Mouse (Mus musculus) brown adipose tissue, adult 24 weeks (tissue): ENCODE data around the gene Hoxa5. TPM values are rescaled to one million over a fixed set of nuclear protein-coding genes. Genes with fewer than 3 reads are reported as not detected.

Experiments
- H3K27ac ChIP-seq: fragments of 200-500 bp; replicated peaks from 2 replicates; pipeline ENCODE4 v1.5.1; 2012; ENCODE audit warnings: low read depth, mild to moderate bottlenecking, low read length
- H3K4me1 ChIP-seq: fragments of 200-500 bp; 2 replicates; pipeline ENCODE4 v1.6.1; 2012; ENCODE audit warnings: low read length, mixed read lengths; ENCODE audit not compliant: control insufficient read depth, insufficient read depth, insufficient read length
- H3K4me3 ChIP-seq: fragments of 200-500 bp; 2 replicates; pipeline ENCODE4 v1.5.1; 2012; ENCODE audit warnings: low read depth, mild to moderate bottlenecking, low read length, moderate library complexity; ENCODE audit not compliant: insufficient read depth
- polyA plus RNA-seq: library from polyadenylated mRNA; stranded (reverse); fragments of >200 nt; gene quantifications from 2 replicates; pipeline ENCODE4 v1.2.4, GENCODE M21; 2012; ENCODE audit not compliant: missing spikeins, insufficient read depth, insufficient read length

Hoxa5 gene
- polyA plus RNA-seq, 1 experiment = 35.9 TPM

DNA sequence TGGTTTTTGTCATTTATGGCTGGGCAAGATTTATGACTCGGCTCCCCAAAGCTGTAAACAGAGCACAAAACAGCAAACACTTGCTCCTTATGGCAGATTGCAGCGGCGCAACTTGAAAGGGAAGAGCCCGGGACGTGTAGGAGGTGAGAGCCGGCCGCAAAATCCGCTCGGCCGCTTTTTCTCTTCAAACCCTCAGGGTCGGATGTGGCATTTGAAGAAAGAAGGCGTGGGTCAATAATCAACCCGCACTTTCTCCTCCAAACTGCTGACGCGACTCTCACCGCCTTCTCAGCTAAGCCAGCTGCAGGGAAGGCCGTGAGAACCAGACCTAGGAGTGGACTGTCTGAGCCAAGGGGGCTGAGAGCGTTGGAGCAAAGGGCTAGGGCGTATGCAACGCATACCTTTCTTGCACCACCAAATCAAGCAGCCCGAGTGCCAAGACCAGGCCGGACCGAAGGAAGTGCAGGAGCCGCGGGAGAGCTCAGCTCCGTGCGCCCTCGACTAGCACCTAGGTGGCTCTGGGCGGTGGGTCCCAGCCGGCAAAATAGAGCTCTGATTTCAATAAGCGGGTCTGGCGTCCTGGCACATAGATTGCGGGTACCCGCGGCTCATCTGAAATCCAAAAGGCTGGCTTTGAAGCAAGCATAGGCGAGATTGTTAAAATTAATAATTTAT, 27.2 kb downstream of the Hoxa5 start, which contains the start of gene 5730596B20Rik:
Gene 5730596B20Rik, plus strand, starts transcription at position 438 of the 675 bp plus-strand sequence.
- peak within 1 kb of the TSS; percentile 63 for H3K27ac ChIP-seq
- peak within 1 kb of the TSS; percentile 59 for H3K4me3 ChIP-seq
- H3K4me1 ChIP-seq = peaks cover 21% of the 10 kb centered on the region

DNA sequence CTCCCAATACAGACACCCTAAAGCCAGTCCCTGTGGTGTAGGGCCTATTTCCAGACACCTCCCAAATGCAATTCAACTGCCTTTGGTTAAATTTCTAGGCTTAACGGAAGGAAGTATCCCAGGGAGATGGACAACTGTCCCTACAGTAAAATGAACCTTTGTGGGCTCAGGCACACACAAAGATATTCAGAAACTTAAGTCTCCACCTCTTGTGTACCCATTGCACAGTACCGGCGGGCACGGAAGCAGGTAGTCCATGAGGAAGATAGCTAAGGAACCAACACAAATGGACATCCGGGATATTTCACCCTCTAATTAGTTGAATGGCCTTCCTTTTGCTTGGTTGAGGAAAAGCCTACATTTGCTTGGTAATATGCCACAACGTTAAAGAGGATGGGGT, 28.0 kb downstream of the Hoxa5 start:
- H3K4me1 ChIP-seq = peaks cover 23% of the 10 kb centered on the region
- peak overlapping the region; percentile 59 for H3K4me3 ChIP-seq
- H3K27ac ChIP-seq = peak overlapping the region; percentile 63

DNA sequence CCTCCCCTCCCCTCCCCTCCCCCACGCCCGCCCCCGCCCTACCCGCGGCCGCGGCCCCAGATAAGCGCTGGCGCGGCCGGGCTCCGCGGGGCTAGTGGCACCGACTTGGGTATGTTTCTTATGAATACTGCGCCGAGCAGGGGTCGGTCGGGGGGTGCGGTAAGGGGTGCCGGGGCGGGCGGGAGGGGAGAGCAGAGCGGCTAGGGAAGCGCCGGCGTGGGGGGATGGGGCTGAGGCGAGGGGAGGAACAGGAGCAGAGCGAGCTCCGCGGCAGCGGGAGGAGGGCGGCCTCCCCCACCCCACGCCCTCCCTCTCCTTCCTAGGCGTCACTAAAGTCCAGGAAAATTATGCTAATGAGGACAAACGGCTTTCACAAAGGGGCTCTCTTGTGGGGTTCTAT, 28.5 kb downstream of the Hoxa5 start:
- Histone ChIP-seq H3K4me1 (peaks cover 24% of the 10 kb centered on the region), H3K27ac (peak overlapping the region; percentile 63), H3K4me3 (peak overlapping the region; percentile 86)

DNA sequence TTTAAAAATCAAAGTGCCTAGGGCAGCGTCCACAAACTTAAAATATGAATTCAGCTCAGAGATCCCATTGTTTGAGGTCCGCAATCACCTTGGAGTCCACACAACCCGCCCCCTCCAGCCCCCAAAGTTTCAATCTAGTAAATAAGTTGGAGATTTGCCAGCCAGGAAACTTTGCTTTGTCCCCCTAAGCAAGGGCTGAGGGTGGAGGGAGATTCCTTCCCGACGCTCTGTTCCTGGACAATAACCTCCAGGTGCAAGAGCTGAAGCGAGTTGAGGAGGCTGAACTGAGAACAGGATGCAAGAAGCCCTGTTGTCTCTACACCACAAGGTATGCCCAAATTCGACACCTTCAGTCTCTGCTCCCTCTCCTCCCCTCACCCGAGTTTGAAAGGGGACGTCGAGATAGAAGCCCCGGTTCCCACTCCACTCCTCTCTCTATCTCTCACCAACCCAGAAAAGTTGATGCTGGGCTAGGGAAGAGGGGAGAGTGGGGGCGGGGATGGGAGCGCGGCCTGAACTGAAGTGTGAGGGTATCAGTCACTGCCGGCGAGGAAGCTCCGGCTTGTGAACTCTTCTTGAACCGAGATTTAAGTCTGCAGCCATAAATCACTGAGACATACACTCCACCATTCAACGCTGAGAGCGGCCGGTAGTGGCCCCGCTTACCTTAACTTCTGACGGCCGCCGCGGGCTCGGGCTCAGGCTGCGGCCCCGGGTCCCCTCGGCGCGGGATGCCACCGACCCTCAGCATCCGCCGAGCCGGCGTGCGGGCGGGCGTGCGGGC, 29.2 kb downstream of the Hoxa5 start:
- peaks cover 25% of the 10 kb centered on the region for H3K4me1 ChIP-seq
- peak overlapping the region; percentile 86 for H3K4me3 ChIP-seq
- peak overlapping the region; percentile 90 for H3K27ac ChIP-seq

DNA sequence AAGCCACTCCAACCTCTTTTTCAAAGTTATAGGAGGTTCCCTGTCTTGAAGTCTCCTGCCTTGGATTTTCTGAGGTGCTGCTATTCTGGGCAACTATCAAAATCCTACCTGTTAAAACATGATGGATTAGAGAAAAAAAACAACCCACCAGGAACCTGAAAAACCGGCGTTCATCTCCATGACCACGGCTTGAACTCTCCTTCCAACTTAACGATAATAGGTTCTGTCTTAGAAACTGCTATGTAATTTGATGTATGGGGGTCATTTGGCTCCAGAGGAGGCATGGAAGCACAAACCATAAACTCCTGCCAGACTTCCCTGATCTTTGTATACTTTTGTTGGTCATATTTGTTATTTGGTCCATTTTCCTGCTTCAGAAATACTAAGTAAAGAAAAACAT, 30.7 kb downstream of the Hoxa5 start:
- peak overlapping the region; percentile 61 for H3K4me3 ChIP-seq
- peak overlapping the region; percentile 63 for H3K27ac ChIP-seq
- H3K4me1 ChIP-seq = peaks cover 23% of the 10 kb centered on the region

DNA sequence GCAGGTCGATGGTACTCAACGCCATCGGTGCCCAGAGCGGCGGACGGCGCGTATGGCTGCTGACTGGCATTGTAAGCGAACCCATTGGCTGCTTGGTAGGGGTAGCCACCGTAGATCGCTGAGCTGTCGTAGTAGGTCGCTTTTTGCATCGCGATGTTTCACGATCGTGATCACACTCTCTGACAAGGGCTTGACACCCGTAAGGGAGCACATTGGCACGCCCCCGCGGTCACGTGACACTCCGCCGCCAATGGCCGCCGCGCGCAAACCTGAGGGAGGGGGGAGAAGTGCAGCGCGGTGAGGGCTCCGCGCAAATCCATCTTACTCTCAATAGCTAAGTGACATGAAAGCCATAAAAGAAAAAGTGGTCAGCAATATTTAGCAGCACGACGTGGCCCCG, 31.9 kb downstream of the Hoxa5 start:
- Histone ChIP-seq H3K4me1 (peaks cover 19% of the 10 kb centered on the region), H3K4me3 (peak overlapping the region; percentile 61), H3K27ac (peak overlapping the region; percentile 63)

DNA sequence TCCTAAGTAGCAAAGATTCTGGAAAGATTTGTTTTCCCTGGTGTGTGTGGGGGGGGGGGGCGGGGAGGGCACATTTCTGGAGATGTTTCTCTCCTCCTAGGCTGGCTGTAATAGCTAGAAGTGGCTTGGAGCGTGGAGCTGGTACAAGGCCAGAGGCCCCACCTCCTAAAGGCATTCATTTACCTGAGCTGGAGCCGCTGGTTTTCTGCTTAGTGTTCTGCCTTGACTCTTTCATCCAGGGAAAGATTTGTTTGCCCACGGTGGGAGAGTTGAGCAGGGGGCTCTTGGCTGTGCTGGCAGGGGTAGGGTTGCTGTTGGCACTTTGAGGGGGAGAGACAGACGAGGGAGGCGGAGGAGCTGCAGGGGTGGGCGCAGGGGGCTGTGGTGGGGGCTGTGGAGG, 32.4 kb downstream of the Hoxa5 start:
- H3K4me3 ChIP-seq = no peak overlapping the region
- H3K4me1 ChIP-seq = peaks cover 20% of the 10 kb centered on the region
- no peak overlapping the region for H3K27ac ChIP-seq

DNA sequence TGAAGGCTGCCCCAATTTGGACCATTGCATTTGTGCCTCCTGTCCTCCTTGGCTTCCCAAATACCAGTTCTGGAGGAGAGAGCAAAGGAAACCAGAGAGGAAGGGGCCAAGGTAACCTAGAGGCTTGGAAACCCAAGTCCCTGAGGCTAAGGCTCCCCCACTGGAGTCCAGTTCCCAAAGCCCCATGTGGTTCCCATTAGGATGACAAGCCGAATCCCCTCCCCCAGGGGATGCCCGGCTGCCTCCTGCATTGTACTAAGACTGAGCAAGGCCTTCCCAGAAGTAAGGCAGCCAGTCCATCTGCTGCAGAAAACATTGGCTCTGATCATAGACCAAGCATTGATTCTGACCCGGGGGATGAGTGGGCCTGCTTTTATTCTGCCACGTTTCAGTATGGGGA, 33.1 kb downstream of the Hoxa5 start:
- Histone ChIP-seq H3K4me3 (no peak overlapping the region; the same call in 1 of the 2 replicates), H3K27ac (peak overlapping the region; percentile 73)

DNA sequence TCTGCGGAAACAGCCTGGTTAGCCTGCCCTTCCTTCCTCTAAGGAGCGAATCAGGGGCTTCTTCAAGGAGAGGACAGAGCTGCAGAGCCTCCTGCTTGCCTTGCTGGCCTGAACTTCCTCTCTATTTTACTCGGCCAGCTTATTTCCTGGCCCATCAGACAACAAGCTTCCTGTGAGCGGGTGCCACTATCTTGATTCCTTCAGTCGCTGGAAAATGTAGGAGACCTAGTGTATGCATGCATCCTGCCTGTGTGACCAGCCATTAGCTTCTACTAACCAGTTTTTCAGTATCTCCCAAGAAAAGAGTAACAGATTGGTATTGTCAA, 33.5 kb downstream of the Hoxa5 start:
- Histone ChIP-seq H3K27ac (peak overlapping the region; percentile 73), H3K4me1 (peaks cover 28% of the 10 kb centered on the region), H3K4me3 (peak overlapping the region; percentile 42)

More for the DNA sequence above, 33.1 kb downstream of the Hoxa5 start:
- peaks cover 26% of the 10 kb centered on the region for H3K4me1 ChIP-seq

DNA sequence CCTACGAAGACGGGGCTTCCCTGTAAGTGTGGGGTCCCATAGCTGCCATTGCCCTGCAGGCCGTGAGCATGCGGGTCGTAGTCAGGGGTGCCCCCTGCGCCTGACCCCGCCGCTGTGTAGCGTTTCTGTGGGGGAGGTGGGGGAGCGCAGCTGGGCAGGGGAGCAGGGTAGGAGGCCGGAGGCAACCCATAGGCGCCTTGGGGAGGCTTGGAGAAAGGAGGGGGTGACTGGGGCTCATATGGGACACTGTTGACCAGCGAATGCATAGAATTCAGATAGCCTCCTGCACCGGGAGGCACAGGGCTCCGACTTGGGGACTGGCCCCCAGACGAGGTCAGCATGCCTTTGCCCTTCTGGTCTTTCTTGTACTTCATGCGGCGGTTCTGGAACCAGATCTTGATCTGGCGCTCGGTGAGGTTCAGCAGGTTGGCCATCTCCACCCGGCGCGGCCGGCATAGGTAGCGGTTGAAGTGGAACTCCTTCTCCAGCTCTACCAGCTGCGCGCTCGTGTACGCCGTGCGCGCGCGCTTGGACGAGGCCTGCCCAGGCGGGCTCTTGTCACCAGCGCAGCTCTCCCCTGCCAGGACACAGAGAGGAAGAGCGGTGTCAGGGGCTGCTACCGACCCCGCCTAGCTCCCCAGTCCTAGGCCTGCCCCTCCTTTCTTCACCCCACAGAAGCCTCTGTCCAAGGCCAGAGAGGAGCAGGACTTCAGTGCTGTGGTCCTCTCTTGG, 34.1 kb downstream of the Hoxa5 start:
- Histone ChIP-seq H3K27ac (peak overlapping the region; percentile 73), H3K4me1 (peaks cover 29% of the 10 kb centered on the region), H3K4me3 (peak overlapping the region; percentile 42)

DNA sequence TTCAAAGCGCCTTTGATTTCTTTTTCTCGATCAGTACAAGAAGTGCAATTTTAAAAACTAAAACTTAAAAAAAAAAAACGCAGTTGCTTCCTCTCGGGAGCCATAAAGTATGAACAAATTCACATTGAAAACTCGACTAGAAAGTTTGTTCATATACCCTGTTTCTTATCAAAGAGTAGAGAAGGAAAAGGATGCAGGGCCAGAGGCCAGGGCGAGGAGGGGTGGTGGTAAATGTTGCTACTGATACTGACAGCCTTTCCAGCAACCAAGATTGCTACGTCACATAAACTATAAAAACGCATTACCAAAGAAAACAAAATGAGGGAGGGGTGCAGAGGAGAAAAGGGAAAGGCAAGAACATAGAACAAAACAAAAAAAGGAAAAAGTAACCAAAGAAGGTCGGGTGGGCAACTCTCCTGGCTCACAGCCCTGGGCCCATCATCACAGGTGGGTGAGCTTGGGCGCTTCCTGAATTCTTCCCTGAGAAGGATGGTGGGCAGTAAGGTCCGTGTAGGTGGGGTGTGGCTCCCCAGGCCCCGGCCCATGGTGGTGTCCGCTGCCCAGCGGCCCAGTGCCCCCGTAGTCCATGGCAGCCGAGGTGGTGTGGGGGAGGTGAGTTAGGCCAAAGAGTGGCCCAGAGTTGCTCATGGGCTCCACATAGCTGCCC, 34.8 kb downstream of the Hoxa5 start:
- Histone ChIP-seq H3K27ac (peak overlapping the region; percentile 56), H3K4me3 (peak overlapping the region; percentile 42), H3K4me1 (peaks cover 29% of the 10 kb centered on the region)

DNA sequence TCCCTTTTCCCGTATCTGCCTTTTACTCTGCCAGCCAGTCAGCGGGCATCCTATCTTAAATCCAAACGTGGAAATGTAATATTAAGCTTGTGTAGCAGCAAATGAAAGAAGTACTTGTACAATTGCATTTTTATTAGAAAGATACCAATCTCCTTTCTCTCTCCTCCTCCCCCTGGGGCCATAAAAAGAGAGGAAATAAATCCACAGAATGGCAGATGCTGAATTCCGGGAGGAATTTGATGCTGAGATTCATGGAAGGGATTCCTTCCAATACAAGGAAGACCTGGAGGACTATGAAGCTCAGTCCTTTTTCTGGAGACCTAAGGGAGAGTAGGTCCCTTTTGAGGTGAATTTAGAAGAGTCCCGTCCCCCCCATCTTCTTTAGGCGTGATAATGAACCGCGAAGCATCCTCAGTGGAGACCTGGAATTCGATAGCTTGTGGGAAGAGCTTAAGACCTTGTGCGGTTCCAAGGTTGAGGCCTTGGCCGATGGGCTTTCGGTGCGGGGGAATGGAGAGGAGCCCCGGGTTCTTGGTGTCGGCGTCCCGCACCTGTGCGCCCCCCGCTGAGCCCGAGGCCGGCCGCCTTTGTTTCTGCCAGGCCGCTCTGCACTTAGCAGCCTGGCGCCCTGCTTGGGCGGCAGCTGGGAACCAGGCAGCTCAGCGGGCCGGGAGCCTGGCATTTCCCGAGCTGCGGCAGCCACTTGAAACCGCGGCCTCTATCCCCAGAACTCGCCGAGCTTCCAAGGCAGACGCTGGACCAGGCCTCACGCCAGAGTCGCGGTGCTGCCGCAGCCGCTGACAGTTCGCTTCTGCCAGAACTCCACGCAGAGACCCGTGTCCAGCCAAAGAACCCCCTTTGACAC, 36.0 kb downstream of the Hoxa5 start:
- Histone ChIP-seq H3K4me3 (peak overlapping the region; percentile 41), H3K4me1 (peaks cover 29% of the 10 kb centered on the region), H3K27ac (peak overlapping the region; percentile 25; the same call in 1 of the 2 replicates)

DNA sequence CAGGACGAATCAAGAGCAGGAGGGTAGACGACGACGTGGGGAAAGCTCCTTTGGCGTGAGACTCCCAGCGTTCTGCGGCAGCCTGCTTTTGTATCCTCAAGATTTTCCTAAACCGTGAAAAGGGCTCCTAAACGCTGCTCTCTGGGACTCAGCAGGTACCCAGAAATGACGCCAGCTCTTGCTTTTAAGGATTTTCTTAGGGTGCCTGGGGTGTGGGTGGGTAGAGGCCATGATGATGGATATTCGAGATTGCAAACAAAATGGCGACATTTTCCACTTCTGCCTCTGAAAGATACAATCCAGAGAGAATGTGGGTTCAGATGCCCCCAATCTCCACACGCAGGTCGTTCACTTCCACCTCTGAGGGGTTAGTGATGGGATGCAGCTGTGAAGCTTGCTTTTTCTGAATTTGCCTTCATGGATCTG, 36.6 kb downstream of the Hoxa5 start:
- Histone ChIP-seq H3K4me1 (peaks cover 29% of the 10 kb centered on the region), H3K4me3 (peak overlapping the region; percentile 27; the same call in 1 of the 2 replicates), H3K27ac (no peak overlapping the region; the same call in 1 of the 2 replicates)

DNA sequence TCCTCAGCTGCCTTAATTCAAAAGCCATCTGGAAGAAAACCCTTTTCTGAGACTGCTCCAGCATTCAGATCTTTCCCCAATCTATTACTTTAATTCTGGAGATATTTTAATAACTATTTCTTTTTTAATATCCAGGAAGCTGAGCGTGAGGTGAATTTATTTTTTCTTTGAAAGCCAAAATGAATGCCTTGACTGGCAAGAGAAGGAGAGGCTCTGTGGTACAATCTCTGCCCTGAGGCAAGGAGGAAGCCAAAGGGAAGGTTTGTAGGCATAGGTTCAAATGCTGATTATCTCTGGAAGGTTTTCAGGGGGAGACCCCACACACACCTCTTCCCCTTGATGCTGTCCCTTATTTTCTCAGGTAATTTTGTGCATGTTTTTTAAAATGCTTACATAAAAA, 37.2 kb downstream of the Hoxa5 start:
- Histone ChIP-seq H3K4me3 (peak overlapping the region; percentile 27; the same call in 1 of the 2 replicates), H3K4me1 (peaks cover 27% of the 10 kb centered on the region), H3K27ac (peak overlapping the region; percentile 43; the same call in 1 of the 2 replicates)
